Mouse (Mus musculus) left cerebral cortex, postnatal 36 days (tissue): ENCODE measurements around the gene Pcnt. TPM values are rescaled to one million over a fixed set of nuclear protein-coding genes. Genes with fewer than 3 reads are reported as not detected.

Experiments used
- DNase-seq, 2 experiments: peaks; one replicate each; pipeline ENCODE4 v3.0.0; 2021 to 2022; ENCODE audit warnings: low spot score in 2 of 2, mixed read lengths in 1 of 2
- intact Hi-C: fragments of 180-260 bp; cut with DNase I; formaldehyde crosslinking; loops from one replicate; pipeline ENCODE4 v1.15.1; 2025
- total RNA-seq, 2 experiments: library from RNA; stranded (reverse); gene quantifications; 2 replicates each; pipeline ENCODE4 v1.2.3; 2021

Gene Pcnt
- total RNA-seq = 10 to 100 TPM; 24.5 to 27.6 TPM

DNA sequence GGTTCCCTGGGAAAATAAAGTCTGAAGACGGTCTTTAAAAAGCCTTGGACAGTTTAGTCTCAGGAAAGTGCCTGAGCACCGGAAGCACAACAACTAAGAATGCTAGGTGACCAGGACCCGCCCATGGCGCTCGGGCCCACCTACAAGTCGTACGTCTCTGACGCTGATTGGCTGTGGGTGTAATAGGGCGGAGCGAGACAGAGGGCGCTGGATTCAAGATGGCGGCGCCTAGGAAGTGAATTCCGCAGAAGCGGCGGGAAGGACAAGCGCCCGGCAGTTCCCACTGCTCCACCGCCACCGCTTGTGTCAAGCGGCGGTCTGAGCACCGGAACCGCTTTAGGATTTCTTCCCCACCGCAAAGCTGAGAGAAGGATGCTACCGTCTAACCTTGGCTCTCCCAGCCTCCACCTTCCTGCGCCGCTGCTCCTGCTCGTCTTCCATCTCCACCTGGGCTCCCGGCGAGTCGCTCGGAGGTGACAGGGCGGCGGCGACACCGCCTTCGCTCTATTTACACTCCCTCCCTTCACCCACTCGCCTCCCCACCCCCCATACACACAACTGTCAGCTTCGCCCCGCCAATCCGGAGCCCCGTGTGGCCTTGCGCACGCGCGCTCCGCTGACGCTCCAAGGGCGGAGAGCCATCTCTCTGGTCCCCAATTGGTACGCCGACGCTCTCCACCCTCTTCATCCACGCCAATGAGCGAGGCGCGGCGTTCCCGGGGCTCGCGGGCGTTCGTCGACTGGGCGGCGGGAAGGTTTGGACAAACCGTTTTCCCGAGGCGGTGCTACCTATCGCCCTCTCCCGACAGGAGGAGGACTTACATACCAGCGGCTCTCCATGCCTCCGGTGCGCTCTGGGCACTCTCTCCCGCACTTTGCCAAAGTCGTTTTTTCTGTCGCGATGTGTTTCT lies at the start of gene Pcnt:
Gene Pcnt, minus strand, starts transcription at position 609 of the 911 bp plus-strand sequence.
- intact Hi-C loops = loop anchor here (2.0 kb wide), 1 partner anchor 26 kb away; the partner anchor contains the start of genes Mcm3ap and Ybey

DNA sequence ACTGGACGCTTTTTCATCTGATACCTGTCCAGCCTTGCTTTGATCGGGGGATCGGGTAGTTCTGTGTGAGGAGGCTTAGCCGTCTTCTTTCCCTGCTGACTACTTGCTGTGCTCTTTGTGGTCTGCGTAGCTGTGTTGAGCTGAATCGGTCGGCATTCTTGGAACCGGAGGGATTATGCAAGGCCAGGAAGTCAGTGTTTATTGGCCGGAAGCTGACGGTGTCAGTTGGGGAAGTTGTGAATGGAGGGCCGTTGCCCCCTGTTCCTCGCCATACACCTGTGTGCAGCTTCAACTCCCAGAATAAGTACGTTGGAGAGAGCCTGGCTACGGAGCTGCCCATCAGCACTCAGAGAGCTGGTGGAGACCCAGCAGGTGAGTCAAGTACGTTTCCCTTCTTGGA lies 46.6 kb upstream of the Pcnt start:
- intact Hi-C loops = no loop called here
- no peak for DNase-seq

More for the DNA sequence above, at the start of gene Pcnt:
- DNase-seq = peak; percentile 96 to 98

DNA sequence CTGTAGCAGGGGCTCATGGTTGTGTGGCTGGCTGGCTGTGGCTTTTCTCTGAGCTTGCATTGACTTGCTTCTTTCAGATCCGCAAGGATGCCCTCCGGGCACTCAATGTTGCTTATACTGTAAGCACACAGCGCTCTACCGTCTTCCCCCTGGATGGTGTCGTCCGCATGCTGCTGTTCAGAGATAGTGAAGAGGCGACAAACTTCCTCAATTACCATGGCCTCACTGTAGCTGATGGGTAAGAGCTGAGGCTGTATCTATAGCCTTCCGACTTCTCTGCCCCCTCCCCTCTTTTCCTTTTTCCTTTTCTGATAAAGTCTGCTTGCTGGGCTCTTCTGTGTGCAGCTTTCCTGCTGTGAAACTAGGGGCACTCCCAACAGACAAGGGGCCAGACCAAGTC lies 45.7 kb upstream of the Pcnt start:
- intact Hi-C loops = no loop called here
- no peak for DNase-seq

DNA sequence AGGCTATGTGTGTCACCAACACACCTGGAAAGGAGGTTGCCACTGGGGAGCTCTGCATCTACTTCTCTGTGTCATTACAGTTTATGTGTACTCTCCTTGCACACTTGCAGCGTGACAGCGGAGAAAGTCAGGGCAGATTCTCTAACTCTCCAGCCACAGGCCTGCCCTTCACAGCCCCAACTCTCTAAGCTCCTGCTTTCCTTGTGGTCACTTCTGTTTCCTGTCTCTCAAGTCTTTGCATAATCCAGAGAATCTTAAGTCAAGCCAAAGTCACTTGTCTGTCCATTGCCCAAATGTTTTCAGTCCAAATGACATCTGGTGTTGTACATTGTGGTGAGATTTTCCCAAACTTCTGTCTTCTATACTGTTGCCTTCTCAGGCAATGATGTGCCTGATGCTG lies 43.7 kb upstream of the Pcnt start:
- intact Hi-C loops = no loop called here
- no peak for DNase-seq

DNA sequence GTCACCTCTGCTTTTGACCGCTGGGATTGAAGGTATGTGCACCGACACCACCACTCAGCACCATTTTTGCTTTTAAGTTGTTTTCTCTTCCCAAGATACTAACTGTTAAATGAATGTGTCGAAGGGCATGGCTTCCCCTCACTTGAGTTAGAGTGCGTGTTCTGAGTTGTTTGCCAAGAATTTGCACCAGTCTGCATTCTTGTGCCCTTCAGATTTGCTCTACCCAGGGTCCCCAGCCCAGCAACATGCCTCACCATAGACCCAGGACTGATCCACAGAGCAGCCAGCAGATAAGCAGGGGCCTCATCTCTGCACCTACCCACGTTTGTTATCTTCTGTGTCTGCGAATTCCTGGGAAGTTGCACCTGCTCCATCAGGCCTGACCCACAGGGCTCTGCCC lies 38.9 kb upstream of the Pcnt start:
- no peak for DNase-seq
- intact Hi-C loops = no loop called here

DNA sequence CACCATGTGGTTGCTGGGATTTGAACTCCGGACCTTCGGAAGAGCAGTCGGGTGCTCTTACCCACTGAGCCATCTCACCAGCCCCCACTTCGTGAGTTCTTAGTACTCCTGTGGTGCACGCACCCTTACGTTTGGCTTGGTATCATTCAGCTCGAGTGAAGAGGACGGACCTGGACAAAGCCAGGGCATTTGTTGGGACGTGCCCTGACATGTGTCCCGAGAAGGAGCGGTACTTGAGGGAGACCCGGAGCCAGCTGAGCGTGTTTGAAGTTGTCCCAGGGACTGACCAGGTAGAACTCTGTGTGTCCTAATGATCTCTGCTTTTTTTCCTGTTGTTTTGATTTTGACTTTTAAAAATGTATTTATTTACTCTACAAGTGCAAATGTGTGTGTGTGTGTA lies 38.3 kb upstream of the Pcnt start:
- intact Hi-C loops = no loop called here
- DNase-seq = no peak

DNA sequence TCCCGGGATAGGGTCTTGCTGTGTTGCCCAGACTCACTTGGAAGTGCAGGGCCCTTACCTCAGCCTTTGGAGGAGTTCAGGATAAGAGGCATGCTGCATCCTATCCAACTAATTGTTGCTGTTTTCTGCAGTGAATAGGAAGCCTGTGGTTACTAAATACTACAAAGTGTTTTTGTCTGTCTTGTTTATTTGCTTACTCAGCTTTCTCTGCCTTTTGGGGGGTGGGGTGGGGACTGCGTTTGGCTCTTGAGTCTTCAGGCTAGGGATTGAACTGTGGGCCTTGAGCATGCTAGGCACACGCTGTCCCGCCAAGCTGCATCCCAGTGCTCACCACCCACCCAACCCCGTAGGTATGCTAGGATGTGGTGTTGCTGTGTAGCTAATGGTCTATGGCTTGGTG lies 31.2 kb upstream of the Pcnt start:
- no peak for DNase-seq
- intact Hi-C loops = no loop called here

DNA sequence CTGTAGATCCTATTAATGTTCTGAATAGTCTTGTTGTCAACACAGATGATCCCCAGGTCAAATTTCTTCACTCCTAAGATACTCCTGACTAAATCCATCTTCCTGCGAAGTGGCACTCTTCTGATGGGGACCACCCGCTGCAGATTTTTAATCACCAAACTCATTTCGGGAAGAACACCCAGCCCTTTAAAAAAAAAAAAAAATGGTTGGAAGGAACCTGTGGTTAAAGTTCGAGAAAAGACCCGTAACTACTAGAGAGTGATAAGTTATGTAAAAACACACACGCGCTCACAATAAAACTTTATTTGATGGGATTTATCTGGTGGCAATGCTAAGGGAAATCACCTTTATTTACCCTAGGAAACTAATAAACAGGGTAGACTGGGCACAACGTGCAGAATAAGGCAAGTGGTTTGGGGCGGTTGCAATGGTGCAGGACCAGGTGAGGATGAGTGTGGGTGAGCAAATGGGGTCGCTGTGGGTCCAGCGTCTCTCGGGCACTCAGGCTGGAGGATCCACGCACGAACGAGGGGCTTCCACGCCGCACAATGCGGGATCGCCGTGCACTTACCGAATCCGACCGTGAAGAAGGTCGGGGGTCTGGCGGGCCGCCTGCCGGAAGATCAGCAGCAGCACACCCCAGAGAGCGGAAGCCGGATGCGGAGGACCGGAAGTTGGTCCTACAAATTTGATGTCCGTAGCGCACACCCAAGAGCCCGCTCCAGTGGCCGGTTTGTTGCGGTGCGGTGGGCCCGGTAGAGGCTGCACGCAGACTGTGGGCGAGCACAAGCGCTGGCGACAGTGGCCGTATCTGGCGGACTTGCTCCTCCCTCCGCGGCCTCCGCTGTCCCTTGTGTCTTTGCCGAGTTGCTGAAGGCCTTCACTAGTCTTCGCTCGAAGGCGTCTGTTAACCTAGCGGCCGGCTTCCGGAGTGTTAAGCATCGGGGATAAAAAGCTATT lies 25.9 kb upstream of the Pcnt start, which contains the start of the genes Mcm3ap and Ybey:
Gene Mcm3ap, plus strand, starts transcription at position 725 of the 960 bp plus-strand sequence.
Gene Ybey, minus strand, starts transcription at position 912 of the 960 bp plus-strand sequence.
- peak; percentile 92 to 94 for DNase-seq
- intact Hi-C loops = loop anchor here (2.0 to 5.0 kb wide), 2 partner anchors 26 to 269 kb away; partner anchors contain the start of gene Pcnt

DNA sequence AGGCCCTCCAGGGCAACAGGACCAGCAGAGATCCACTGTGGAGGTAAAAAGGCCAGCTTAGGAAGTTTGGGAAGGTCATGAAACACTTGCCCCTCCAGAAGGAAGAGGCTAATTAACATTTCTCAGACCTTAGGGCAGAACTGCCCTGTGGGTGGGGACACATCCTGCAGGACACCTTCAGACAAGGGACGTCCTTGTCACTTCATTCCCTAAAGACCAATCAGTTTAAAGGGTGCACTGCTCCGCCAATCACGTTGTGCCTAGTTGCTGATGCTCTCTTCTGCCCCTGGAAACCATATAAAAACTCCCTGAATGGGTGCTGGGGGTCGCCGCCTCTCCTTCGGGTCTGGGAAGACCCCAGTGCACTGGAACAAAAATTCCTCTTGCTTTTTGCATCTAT lies 20.1 kb upstream of the Pcnt start:
- no peak for DNase-seq
- intact Hi-C loops = no loop called here

DNA sequence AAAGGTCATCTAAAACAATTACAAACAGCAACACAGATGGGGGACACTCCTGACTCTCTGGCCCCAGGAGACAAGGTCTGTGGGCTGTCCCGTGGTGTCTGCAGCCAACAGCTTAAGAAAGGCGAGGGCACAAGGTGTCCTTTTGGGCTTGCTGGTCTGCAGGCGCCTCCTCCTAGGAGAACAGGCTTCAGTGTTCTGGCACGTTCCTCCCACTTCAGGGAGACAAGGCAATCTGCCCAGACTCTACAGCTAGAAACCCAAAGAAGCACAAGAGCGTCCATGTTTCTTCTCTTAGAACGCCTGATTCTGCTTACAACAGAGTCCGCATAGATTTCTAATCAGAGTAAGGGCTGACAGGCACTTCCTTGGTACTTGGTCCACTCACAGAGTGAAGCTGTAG lies 19.7 kb upstream of the Pcnt start:
- peak; percentile 31 to 41 for DNase-seq
- intact Hi-C loops = no loop called here

DNA sequence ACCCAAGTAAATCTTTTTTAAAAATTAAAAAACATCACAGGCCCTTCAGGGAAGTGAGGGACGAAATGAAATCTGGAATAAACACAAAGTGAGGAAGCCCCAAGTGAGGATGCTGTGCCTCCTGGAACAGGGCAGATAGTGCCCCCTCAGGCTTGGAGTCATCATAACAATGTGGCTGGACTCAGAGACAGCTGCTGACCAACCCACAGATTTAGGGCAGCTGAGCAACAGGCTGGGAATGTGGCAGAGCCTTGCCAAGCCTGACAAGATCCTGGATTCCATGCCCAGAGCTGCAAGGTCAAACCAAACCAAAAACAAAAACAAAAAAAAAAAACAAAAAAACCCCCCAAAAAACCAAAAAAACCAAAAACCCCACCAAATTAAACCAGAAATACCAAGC lies 18.7 kb upstream of the Pcnt start:
- no peak for DNase-seq
- intact Hi-C loops = no loop called here

DNA sequence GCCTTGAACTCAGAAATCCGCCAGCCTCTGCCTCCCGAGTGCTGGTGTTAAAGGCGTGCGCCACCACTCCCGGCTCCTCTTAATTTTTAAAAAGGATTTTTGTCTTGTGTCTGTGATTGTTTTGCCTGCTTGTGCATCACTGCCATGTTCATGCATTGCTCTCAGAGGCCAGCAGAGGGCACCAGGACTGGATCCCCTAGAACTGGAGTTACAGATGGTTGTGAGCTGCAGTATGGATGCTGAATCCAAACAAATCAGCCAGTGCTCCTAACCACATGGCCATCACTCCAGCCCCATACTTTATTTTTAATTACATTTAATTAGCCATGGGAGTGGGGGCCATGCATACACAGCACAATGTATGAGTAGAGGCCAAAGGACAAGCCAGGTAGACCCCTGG lies 12.7 kb upstream of the Pcnt start:
- DNase-seq = peak in 1 of 2 experiments; percentile 26
- intact Hi-C loops = loop anchor here (10.0 kb wide), 1 partner anchor 170 kb away; the partner anchor contains the start of gene Col6a2

DNA sequence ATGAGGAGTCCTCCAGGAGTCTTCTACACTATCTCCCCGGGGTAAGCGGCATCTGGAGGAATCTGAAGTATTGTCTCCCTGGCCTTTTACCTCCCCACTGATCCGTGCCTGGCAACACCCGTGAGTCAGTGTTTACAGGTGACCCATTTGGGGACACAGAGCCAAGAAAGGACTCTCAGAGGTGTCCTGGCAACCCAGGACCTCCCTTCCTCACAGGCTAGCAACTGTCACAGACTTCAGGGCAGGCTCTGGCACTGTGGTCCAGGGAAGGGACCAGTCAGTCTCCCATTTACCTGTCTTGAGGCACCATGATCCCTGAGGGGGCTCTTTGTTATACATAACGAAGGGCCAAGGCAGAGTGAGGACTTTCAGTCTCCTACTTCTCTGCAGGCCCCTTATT lies 6.3 kb upstream of the Pcnt start, which contains the start of gene 2610028H24Rik:
Gene 2610028H24Rik, plus strand, starts transcription at position 231 of the 400 bp plus-strand sequence.
- DNase-seq = no peak
- intact Hi-C loops = no loop called here

DNA sequence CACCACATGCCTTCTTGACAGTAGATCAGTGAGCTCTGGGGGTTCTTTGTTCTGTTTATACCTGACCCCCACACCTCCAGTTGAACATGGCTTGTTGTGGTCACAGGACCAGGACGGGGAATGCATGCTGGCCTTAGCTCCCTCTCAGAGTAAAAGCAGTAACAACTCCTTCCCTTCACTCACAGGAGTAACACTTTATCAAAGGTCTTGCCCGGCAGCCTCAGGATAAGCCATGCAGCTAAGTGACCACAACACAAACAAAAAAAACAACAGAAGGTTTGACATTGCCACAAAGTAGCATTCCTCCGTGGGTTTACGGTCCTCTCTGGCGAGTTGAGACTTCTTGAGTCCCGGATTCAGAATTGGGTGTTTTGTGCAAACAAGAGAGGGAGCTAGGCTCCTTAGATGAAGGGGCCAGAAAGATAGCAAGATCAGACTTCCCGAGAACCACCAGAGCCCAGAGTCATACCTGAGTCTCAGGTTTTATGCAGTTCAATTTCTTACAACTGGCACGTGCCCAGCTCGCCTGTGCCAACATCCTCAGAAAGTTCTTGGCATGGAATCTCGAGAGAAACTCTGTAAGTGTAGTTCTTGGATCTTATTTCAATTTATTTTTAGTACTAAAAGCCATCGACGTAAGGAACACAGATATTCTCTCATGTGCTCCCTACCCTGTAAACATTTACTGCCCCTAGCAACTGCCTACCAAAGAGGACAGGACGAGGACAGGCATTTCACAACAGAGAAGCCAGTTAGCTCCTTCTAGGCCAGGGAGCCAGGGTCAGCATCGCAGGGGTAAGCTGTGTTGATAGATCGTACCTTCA lies 5.0 kb upstream of the Pcnt start:
- intact Hi-C loops = no loop called here

DNA sequence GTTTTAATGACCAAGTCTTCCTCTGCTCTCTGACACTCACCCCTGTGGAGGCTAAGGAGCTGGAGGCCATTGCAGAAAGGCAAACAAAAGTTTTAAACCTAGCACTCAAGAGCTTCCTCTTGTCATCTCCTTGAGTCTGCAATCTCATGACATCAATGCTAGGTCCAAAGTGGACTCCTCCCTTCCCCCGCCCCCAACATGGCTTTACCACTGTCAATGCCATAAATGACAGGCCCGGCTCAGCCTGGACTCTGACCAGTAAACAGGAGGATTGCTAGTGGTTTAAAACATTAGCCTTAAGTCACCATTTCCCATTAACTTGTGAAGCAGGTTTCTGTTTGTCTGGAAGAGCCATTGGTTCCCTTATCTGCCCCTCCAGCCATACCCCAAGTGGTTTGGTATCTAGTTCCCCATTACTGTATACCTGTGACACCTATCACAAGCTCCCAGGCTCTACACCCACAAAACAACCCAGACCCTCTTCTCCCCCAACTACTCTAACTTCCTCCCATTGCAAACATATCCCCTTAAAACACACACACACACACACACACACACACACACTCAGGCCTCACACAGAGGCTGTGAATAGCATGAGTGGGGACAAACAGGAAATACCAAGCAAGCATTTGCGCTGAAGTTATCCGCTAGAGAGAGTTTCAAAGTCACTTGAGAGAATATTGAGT lies 3.6 kb upstream of the Pcnt start:
- intact Hi-C loops = no loop called here
- DNase-seq = no peak

More for the DNA sequence above, 5.0 kb upstream of the Pcnt start:
- DNase-seq = no peak

DNA sequence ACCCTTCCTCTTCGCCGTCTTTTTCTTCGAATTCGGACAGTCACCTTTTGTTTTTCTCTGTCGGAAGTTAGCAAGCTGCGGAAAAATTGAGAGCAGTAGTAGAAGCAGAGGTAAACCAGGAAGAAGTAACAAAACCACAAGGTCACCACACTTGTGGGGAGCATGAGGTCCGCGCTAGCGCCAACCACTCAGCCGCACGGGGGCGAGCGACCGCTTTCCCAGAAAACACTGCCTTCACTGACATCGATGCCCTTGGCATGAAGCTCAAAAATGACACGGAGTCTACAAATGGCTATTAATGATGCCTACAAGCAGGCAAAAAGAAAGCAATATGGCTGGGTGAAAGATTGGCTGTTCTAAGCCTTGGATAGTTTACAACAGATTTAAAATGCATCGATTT lies 2.3 kb downstream of the Pcnt start, which contains the start of gene AC141477.1:
Gene AC141477.1, minus strand, starts transcription at position 164 of the 400 bp plus-strand sequence.
- no peak for DNase-seq
- intact Hi-C loops = no loop called here

DNA sequence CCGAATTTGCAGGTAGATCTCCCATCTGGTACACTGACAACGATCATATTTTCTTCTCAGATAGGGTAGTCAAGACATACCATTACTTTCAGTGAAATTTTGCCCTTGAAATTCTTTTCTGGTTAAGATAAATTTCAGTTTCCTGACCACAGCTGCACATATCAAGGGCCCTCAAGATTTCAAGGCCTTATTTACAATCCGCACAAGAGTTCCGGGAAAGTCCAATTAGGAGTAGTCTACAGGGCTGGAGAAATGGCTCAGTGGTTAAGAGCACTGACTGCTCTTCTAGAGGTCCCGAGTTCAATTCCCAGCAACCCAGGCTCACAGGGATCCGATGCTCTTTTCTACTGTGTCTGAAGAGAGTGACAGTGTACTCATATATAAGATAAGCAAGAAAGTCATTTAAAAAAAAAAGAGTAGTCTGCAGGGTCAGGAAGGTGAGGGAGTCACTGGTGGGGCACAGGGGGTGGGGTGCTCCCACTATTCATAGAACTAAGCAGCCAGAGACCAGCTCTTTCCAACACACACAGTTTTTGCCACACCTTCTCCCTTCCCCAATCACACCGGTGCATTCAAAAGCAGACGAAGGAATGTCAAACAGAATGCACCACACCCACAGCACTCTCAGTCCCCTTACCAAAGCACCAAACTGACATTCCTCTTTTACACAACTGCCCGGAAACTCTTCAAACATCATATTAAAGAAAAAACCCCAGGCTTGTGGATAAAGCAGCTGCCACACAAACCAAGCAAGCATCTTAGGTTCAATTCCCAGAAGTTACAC lies 3.3 kb downstream of the Pcnt start:
- DNase-seq = no peak
- intact Hi-C loops = no loop called here

DNA sequence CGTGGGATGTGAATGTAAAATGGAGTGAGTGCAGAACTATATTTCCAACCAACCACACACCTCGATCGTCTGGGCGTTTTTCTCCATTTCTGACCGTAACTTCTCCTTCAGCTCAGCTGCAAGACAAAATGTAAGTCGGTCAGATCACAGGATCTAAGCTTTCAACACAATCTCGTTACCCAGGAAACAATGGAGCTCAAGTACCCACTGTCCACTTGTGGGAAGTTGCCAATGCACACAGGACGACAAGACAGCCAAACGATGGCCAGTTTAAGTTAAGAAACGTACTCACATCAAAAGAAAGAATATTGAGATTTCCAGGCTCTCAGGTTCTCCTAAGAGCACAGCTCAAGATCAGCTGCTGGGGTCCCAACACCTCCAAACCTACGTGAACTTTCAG lies 8.7 kb downstream of the Pcnt start:
- DNase-seq = no peak
- intact Hi-C loops = no loop called here
